Mouse (Mus musculus) forebrain, embryonic 12.5 days (tissue): ENCODE measurements around the gene Pcnx3. TPM values are rescaled to one million over a fixed set of nuclear protein-coding genes. Genes with fewer than 3 reads are reported as not detected.

Experiments
- ATAC-seq: fragments of 200-750 bp; cut with Nextera tagmentation; 2 replicates; pipeline ENCODE4 v1.8.0; 2017; ENCODE audit warnings: moderate TSS enrichment; ENCODE audit not compliant: low FRiP score
- H3K27ac ChIP-seq: fragments of 300-500 bp; sonication (generic); 2 replicates; pipeline ENCODE4 v1.5.1; 2016; ENCODE audit warnings: mild to moderate bottlenecking
- H3K27me3 ChIP-seq: fragments of 300-500 bp; sonication (generic); 2 replicates; pipeline ENCODE4 v1.6.1; 2016; ENCODE audit warnings: mild to moderate bottlenecking
- H3K36me3 ChIP-seq: fragments of 300-500 bp; sonication (generic); replicated peaks from 2 replicates; pipeline ENCODE4 v1.6.1; 2016; ENCODE audit warnings: mild to moderate bottlenecking
- H3K4me1 ChIP-seq: fragments of 300-500 bp; sonication (generic); 2 replicates; pipeline ENCODE4 v1.6.1; 2016
- H3K4me2 ChIP-seq: fragments of 300-500 bp; sonication (generic); 2 replicates; pipeline ENCODE4 v1.6.1; 2016; ENCODE audit warnings: mild to moderate bottlenecking, moderate library complexity
- H3K4me3 ChIP-seq: fragments of 300-500 bp; sonication (generic); replicated peaks from 2 replicates; pipeline ENCODE4 v1.5.1; 2016; ENCODE audit warnings: mild to moderate bottlenecking
- H3K9ac ChIP-seq: fragments of 300-500 bp; sonication (generic); 2 replicates; pipeline ENCODE4 v1.6.1; 2016; ENCODE audit warnings: mild to moderate bottlenecking
- H3K9me3 ChIP-seq: fragments of 300-500 bp; sonication (generic); 2 replicates; pipeline ENCODE4 v1.6.1; 2016
- WGBS: fragments of 180-500 bp; shearing (Covaris S2); methylation state at CpG from one replicate; pipeline ENCODE4 v1.1.7; 2016; 5-methylcytosine and 5-hydroxymethylcytosine counted together
- polyA plus RNA-seq: library from polyadenylated mRNA; unstranded; fragments of >200 nt; fragmentation: Nextera tagmentation; extraction: Ambion mirVana; gene quantifications from 2 replicates; pipeline ENCODE4 v1.2.1, GENCODE M21; 2016

Pcnx3 gene
- polyA plus RNA-seq, 1 experiment from 2014 or later: 32.4 TPM

- no peak for ATAC-seq
- 84% methylated on average over 12 of the region's 12 CpGs for WGBS
- Histone ChIP-seq H3K4me2 (peak overlapping the region; percentile 98), H3K9me3 (no peaks in the 10 kb centered on the region), H3K27ac (0 out of 2 replicates have a peak overlapping the region, but pooled peaks have one; percentile 9), H3K9ac (no peak overlapping the region), H3K4me1 (peaks cover 49% of the 10 kb centered on the region), H3K4me3 (peak overlapping the region; percentile 37; the same call in 1 of the 2 replicates), H3K36me3 (peaks cover 56% of the 10 kb centered on the region), H3K27me3 (peaks cover 4% of the 10 kb centered on the region; the same call in 1 of the 2 replicates)
Measured at GRCm38 (mm10) chr19:5725029-5725707, 36.5 kb upstream of the Pcnx3 start.

DNA sequence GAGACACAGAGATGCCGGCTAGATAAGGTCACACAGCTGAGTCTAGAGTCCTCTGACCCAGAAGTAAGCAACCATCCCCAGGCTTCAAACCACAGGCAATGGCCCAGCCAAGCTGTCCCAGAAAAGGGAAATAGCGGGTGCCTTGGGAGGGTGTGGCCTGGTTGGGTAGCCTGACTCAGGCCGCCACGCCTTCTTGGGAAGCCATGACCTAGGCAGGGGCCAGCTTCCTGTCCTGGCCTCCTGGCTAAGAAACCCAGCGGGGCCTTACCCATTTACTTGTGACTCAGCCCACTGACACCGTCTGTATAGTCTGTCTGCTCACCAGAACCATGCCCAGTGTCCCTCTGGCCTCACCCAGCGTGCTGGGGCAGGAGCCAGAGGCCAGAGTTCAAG is 35.8 kb upstream of the Pcnx3 start:
- 80% methylated on average over 7 of the region's 7 CpGs for WGBS
- Histone ChIP-seq H3K27me3 (peaks cover 4% of the 10 kb centered on the region; the same call in 1 of the 2 replicates), H3K9me3 (no peaks in the 10 kb centered on the region), H3K4me2 (no peak overlapping the region), H3K27ac (no peak overlapping the region), H3K36me3 (peaks cover 62% of the 10 kb centered on the region), H3K9ac (no peak overlapping the region), H3K4me3 (0 out of 2 replicates have a peak overlapping the region, but pooled peaks have one; percentile 5), H3K4me1 (peaks cover 43% of the 10 kb centered on the region)
- ATAC-seq: no peak

DNA sequence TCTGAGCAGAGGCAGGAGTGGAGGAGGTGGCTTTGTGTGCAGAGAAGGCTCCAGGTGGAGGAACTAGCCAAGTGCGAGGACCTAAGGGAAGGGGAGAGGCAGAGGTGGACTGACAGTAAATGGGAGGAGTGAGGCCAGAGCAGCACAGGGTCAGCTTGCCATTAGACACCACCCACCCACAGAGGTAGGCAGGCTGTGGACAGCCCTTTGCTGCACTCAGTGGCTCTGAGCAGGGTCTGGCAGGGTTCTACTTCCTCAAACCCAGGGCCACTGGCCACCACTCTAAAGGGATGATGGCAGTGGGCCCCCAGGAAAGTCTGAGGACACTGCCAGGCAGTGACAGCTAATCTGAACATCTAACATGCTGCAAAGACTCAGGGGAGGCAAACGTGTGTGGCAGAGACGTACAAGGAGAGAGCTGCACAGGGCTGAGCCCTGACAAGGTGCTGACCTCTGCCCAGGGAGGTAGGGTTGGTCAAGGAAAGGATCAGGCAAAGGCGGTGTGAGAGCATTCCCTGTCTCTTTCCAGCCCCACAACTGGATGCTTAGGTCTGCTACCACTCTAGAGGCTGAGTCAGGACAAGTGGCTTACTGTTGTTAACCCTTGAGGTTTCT is 35.3 kb upstream of the Pcnx3 start:
- 74% methylated on average over 4 of the region's 4 CpGs for WGBS
- H3K4me2 ChIP-seq: no peak overlapping the region
- 0 out of 2 replicates have a peak overlapping the region, but pooled peaks have one; percentile 5 for H3K4me3 ChIP-seq
- no peak overlapping the region for H3K9ac ChIP-seq
- no peak for ATAC-seq
- H3K27me3 ChIP-seq: peaks cover 4% of the 10 kb centered on the region; the same call in 1 of the 2 replicates
- peaks cover 43% of the 10 kb centered on the region for H3K4me1 ChIP-seq
- H3K36me3 ChIP-seq: peaks cover 67% of the 10 kb centered on the region
- H3K9me3 ChIP-seq: no peaks in the 10 kb centered on the region
- no peak overlapping the region; the same call in 1 of the 2 replicates for H3K27ac ChIP-seq

GRCm38 (mm10) chr19:5722848-5723425 is 34.2 kb upstream of the Pcnx3 start:
- ATAC-seq: no peak
- 93% methylated on average over 7 of the region's 7 CpGs for WGBS
- H3K27ac ChIP-seq: no peak overlapping the region
- peaks cover 34% of the 10 kb centered on the region for H3K4me1 ChIP-seq
- no peak overlapping the region for H3K9ac ChIP-seq
- no peaks in the 10 kb centered on the region for H3K9me3 ChIP-seq
- no peak overlapping the region for H3K4me3 ChIP-seq
- peaks cover 4% of the 10 kb centered on the region; the same call in 1 of the 2 replicates for H3K27me3 ChIP-seq
- H3K36me3 ChIP-seq: peaks cover 73% of the 10 kb centered on the region
- H3K4me2 ChIP-seq: no peak overlapping the region

- peaks cover 85% of the 10 kb centered on the region for H3K36me3 ChIP-seq
- H3K27ac ChIP-seq: no peak overlapping the region
- H3K4me3 ChIP-seq: no peak overlapping the region
- ATAC-seq: no peak
- no peaks in the 10 kb centered on the region for H3K9me3 ChIP-seq
- 91% methylated on average over 6 of the region's 6 CpGs for WGBS
- 0 out of 2 replicates have a peak, but pooled peaks cover under 1% of the 10 kb centered on the region for H3K27me3 ChIP-seq
- H3K4me2 ChIP-seq: no peak overlapping the region
- H3K4me1 ChIP-seq: peaks cover 31% of the 10 kb centered on the region
- no peak overlapping the region for H3K9ac ChIP-seq
Measured at GRCm38 (mm10) chr19:5721233-5721632, 32.5 kb upstream of the Pcnx3 start.

GRCm38 (mm10) chr19:5716955-5717354 is 28.2 kb upstream of the Pcnx3 start:
- H3K27ac ChIP-seq: 0 out of 2 replicates have a peak overlapping the region, but pooled peaks have one; percentile 26
- 65% methylated on average over 10 of the region's 10 CpGs for WGBS
- H3K4me2 ChIP-seq: no peak overlapping the region
- H3K4me3 ChIP-seq: no peak overlapping the region
- peaks cover 26% of the 10 kb centered on the region for H3K4me1 ChIP-seq
- no peak overlapping the region for H3K9ac ChIP-seq
- peaks cover 74% of the 10 kb centered on the region for H3K36me3 ChIP-seq
- no peaks in the 10 kb centered on the region for H3K9me3 ChIP-seq
- 0 out of 2 replicates have a peak, but pooled peaks cover 6% of the 10 kb centered on the region for H3K27me3 ChIP-seq
- ATAC-seq: 0 out of 2 replicates have a peak, but pooled peaks have one; percentile 22

GRCm38 (mm10) chr19:5715793-5716688 is 27.3 kb upstream of the Pcnx3 start:
- Histone ChIP-seq H3K36me3 (peaks cover 70% of the 10 kb centered on the region), H3K4me1 (peaks cover 26% of the 10 kb centered on the region), H3K4me3 (0 out of 2 replicates have a peak overlapping the region, but pooled peaks have one; percentile 5), H3K9ac (peak overlapping the region; percentile 44; the same call in 1 of the 2 replicates), H3K9me3 (no peaks in the 10 kb centered on the region), H3K27ac (no peak overlapping the region; the same call in 1 of the 2 replicates), H3K27me3 (0 out of 2 replicates have a peak, but pooled peaks cover 6% of the 10 kb centered on the region), H3K4me2 (peak overlapping the region; percentile 43)
- peak; percentile 79 for ATAC-seq
- 13% methylated on average over 43 of the region's 43 CpGs for WGBS

DNA sequence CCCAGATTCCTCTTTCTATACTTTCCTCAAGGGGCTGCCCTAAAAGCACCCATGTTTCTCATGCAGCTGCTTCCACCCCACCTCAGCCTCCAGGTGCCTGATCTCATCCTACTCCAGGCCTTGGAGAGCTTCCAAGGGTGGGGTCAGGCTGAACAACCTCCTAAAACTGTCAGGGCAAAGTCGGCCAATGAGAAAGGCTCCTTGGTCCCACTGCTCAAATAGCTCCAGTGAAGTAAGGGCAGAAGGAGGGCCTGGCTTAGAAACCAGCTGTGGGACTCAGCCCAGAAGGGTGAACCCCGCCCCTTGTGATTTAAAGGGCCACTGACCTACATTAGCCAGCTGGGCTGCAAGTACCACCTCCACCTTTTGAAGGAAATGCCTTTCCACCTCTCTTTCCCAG is 25.0 kb upstream of the Pcnx3 start:
- H3K9me3 ChIP-seq: no peaks in the 10 kb centered on the region
- H3K4me2 ChIP-seq: no peak overlapping the region
- ATAC-seq: no peak
- H3K27ac ChIP-seq: no peak overlapping the region
- no peak overlapping the region for H3K9ac ChIP-seq
- WGBS: 11% methylated on average over 2 of the region's 2 CpGs
- 0 out of 2 replicates have a peak, but pooled peaks cover 6% of the 10 kb centered on the region for H3K27me3 ChIP-seq
- peaks cover 26% of the 10 kb centered on the region for H3K4me1 ChIP-seq
- peaks cover 69% of the 10 kb centered on the region for H3K36me3 ChIP-seq
- no peak overlapping the region for H3K4me3 ChIP-seq

- ATAC-seq: no peak
- H3K36me3 ChIP-seq: peaks cover 70% of the 10 kb centered on the region
- 72% methylated on average over 5 of the region's 5 CpGs for WGBS
Measured at GRCm38 (mm10) chr19:5713255-5713654, 24.5 kb upstream of the Pcnx3 start.

GRCm38 (mm10) chr19:5711907-5712460 is 23.3 kb upstream of the Pcnx3 start:
- ATAC-seq: no peak
- WGBS: 93% methylated on average over 14 of the region's 14 CpGs
- peak overlapping the region; percentile 17; the same call in 1 of the 2 replicates for H3K9ac ChIP-seq
- peaks cover 20% of the 10 kb centered on the region for H3K4me1 ChIP-seq
- no peak overlapping the region for H3K4me3 ChIP-seq
- peaks cover 73% of the 10 kb centered on the region for H3K36me3 ChIP-seq
- H3K9me3 ChIP-seq: no peaks in the 10 kb centered on the region
- H3K4me2 ChIP-seq: no peak overlapping the region
- 0 out of 2 replicates have a peak, but pooled peaks cover 6% of the 10 kb centered on the region for H3K27me3 ChIP-seq
- H3K27ac ChIP-seq: no peak overlapping the region

More at GRCm38 (mm10) chr19:5713255-5713654, 24.5 kb upstream of the Pcnx3 start:
- Histone ChIP-seq H3K4me3 (no peak overlapping the region), H3K4me2 (no peak overlapping the region), H3K27ac (no peak overlapping the region), H3K4me1 (peaks cover 26% of the 10 kb centered on the region), H3K9me3 (no peaks in the 10 kb centered on the region), H3K9ac (no peak overlapping the region), H3K27me3 (0 out of 2 replicates have a peak, but pooled peaks cover 6% of the 10 kb centered on the region)

DNA sequence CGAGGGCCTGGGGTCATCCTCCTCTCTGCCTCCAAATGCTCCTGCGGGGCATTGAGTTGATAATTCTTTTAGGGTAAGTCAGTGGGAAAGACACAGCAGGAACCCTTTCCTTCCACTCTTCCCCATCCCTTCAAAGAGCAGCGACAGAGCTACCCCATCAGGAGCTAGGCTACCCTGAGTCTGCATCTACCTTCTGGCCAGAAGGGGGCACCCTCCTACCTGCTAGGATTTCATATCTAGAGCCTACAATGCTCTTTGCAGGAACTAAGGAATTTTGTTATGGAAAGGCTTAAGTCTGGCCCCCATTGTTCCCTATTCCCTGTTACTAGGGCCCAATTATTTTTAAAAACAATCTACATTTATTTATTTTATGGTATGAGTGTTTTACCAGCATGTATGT is 22.5 kb upstream of the Pcnx3 start:
- ATAC-seq: no peak

More for the DNA sequence above, 22.5 kb upstream of the Pcnx3 start:
- H3K4me1 ChIP-seq: peaks cover 12% of the 10 kb centered on the region
- 1% methylated on average over 3 of the region's 3 CpGs for whole genome bisulfite sequencing
- H3K9me3 ChIP-seq: no peaks in the 10 kb centered on the region
- no peak overlapping the region for H3K9ac ChIP-seq
- no peak overlapping the region for H3K4me2 ChIP-seq
- peaks cover 71% of the 10 kb centered on the region for H3K36me3 ChIP-seq
- no peak overlapping the region for H3K27ac ChIP-seq
- H3K27me3 ChIP-seq: 0 out of 2 replicates have a peak, but pooled peaks cover 5% of the 10 kb centered on the region
- no peak overlapping the region for H3K4me3 ChIP-seq
